Mouse (Mus musculus): Measurements from ENCODE around the gene Diras1. TPM values are rescaled to one million over a fixed set of nuclear protein-coding genes. Genes with fewer than 3 reads are reported as not detected.
A peak's percentile ranks its signal among the peaks of the same experiment; 100 is the strongest.
"Not testable (repeated sequence)": the region's sequence is repeated elsewhere in the genome, so short reads cannot be mapped to it uniquely, and the experiment has no call there.

Diras1 gene
- polyA plus RNA-seq, 1 experiment from 2014 or later = 13.4 TPM

DNA sequence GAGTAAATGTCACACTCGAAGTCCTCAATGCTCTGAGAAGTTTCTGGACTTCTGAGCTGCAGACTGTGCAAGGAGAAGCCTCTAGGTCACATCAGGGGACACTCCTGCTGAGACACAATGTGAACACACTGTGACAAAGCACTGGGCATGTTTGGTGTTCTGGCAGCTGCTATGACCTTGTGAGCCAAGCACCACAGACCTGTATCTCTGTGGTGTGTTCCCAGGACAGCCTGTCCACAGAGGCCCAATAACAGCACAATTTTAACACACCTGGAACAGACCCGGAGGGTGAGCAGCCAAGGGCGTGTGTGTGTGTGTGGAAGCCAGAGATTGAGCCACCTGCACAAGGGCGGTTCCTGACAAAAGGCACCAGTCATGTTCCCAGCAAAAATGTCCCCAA lies 30.8 kb downstream of the Diras1 start:
- Histone ChIP-seq H3K27me3 (peaks cover 33% of the 10 kb centered on the region; the same call in 1 of the 2 replicates), H3K9me3 (replicated peaks) (no peaks in the 10 kb centered on the region), H3K4me1 (peaks cover 11% of the 10 kb centered on the region), H3K4me3 (no peak overlapping the region), H3K4me2 (peak overlapping the region; percentile 32; the same call in 1 of the 2 replicates), H3K36me3 (ENCODE audit: poor library complexity, severe bottlenecking) (no peaks in the 10 kb centered on the region), H3K9ac (no peak overlapping the region), H3K27ac (no peak overlapping the region)
- ATAC-seq = no peak
- WGBS = 61% methylated on average over 4 of the region's 4 CpGs

DNA sequence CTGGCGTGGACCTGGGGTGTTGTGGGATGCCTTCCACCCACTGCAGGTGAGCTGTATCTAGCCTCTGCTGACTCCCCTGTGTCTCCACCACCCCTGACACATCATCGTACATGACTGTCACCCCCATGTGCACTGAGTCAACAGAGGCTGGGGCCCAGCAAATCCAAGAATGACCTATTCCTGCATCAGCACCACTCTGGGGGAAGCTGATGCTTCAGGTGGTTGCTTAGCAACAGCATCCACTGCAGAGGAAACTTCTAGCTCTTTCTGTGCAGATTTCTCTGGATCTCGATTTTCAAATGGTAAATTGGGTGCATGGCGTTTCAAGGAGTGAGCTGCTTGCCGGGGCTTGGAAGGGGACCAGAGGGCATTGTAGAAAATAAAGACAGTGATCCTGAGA lies 32.2 kb downstream of the Diras1 start:
- Histone ChIP-seq H3K36me3 (ENCODE audit: poor library complexity, severe bottlenecking) (no peaks in the 10 kb centered on the region), H3K27ac (no peak overlapping the region), H3K9ac (0 out of 2 replicates have a peak overlapping the region, but pooled peaks have one; percentile 17), H3K4me3 (no peak overlapping the region), H3K9me3 (replicated peaks) (no peaks in the 10 kb centered on the region), H3K27me3 (peaks cover 44% of the 10 kb centered on the region), H3K4me2 (no peak overlapping the region), H3K4me1 (peaks cover 9% of the 10 kb centered on the region)
- WGBS = 56% methylated on average over 5 of the region's 5 CpGs
- ATAC-seq = no peak

DNA sequence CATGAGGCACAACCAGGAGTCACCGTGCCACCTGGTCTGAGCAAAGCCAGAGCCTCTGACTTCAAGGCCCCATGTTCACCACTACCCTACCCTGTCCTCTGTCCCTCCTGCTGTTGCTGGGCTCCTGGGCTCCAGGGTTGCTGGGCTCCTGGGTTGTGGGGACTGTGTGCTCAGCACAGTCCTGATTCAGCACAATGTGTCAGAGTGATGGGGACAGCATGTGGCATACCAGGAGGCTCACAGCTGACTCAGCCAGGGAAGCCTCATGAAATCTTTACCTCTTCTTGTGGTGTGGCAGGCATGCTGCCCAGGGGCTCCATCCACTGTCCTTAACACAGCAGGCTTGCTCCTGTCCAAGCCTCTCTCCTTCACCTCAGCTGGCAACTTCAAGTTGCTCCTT lies 33.5 kb downstream of the Diras1 start:
- Histone ChIP-seq H3K9me3 (replicated peaks) (no peaks in the 10 kb centered on the region), H3K36me3 (ENCODE audit: poor library complexity, severe bottlenecking) (no peaks in the 10 kb centered on the region), H3K27me3 (peaks cover 41% of the 10 kb centered on the region), H3K4me2 (no peak overlapping the region), H3K4me3 (no peak overlapping the region), H3K4me1 (peaks cover 7% of the 10 kb centered on the region; the same call in 1 of the 2 replicates), H3K27ac (no peak overlapping the region), H3K9ac (peak overlapping the region; percentile 26; the same call in 1 of the 2 replicates)
- no peak for ATAC-seq
- WGBS = 94% methylated on average over 1 of the region's 1 CpGs

DNA sequence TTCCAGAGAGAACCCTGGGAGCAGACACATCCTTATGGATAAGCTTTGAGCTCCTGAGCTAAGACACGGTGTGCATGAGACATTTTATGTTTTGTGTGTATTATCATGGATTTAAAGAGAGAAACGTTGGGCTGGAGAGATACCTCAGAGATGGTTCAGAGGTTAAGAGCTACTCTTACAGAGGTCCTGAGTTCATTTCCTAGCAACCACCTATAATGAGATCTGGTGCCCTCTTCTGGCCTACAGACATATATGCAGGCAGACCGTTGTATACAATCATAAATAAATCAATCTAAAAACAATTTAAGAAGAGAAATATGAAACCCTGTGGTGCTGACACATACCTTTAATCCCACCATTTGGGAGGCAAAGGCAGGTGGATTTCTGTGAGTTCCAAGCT lies 34.5 kb downstream of the Diras1 start:
- Histone ChIP-seq H3K9me3 (replicated peaks) (no peaks in the 10 kb centered on the region), H3K4me3 (no peak overlapping the region), H3K4me2 (no peak overlapping the region), H3K27ac (no peak overlapping the region), H3K36me3 (ENCODE audit: poor library complexity, severe bottlenecking) (no peaks in the 10 kb centered on the region), H3K27me3 (peaks cover 48% of the 10 kb centered on the region), H3K4me1 (peaks cover 7% of the 10 kb centered on the region; the same call in 1 of the 2 replicates), H3K9ac (no peak overlapping the region)
- ATAC-seq = no peak
- WGBS = 14% methylated on average over 3 of the region's 3 CpGs

DNA sequence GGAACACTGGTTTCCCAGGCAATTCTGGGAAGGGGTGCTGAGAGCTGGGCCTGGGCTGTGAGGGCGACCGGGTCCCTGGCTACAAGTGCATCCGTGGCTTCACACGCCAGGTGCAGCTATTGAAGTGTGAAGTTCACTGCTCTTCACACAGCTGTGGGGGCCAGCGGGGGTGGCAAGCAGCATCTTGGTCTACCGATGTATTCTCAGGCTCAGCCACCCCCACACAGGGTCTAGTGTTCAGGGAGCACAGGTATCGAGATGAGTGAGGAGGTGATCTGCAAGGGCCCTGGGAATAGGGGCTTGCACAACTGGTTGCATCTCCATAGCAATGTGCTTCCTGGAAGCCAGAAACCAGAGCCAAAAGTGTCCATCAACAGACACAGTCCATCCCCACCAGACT lies 35.1 kb downstream of the Diras1 start:
- Histone ChIP-seq H3K4me2 (no peak overlapping the region), H3K27me3 (peaks cover 54% of the 10 kb centered on the region), H3K4me3 (no peak overlapping the region), H3K9me3 (replicated peaks) (no peaks in the 10 kb centered on the region), H3K36me3 (ENCODE audit: poor library complexity, severe bottlenecking) (no peaks in the 10 kb centered on the region), H3K27ac (no peak overlapping the region), H3K9ac (no peak overlapping the region), H3K4me1 (peaks cover 13% of the 10 kb centered on the region)
- no peak for ATAC-seq
- WGBS = 69% methylated on average over 7 of the region's 7 CpGs

DNA sequence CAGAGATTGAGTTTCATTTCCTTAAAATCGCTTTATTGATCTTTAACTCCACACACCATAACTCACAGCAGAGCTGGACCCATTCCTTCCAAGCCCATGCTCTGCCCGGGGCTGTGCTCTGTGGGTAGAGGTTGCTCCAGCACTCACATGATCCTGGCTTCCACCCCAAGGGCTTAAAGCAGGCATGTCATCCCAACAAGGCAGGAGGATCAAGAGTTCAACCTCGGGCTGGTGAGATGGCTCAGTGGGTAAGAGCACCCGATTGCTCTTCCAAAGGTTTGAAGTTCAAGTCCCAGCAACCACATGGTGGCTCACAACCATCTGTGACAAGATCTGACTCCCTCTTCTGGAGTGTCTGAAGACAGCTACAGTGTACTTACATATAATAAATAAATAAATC lies 35.6 kb downstream of the Diras1 start:
- Histone ChIP-seq H3K4me1 (peaks cover 14% of the 10 kb centered on the region), H3K27me3 (peaks cover 59% of the 10 kb centered on the region)
- not testable (repeated sequence) for H3K9me3 ChIP-seq (replicated peaks); ATAC-seq; H3K27ac ChIP-seq; H3K4me3 ChIP-seq; H3K9ac ChIP-seq; H3K36me3 ChIP-seq (ENCODE audit: poor library complexity, severe bottlenecking); H3K4me2 ChIP-seq
- WGBS = 68% methylated on average over 4 of the region's 4 CpGs

DNA sequence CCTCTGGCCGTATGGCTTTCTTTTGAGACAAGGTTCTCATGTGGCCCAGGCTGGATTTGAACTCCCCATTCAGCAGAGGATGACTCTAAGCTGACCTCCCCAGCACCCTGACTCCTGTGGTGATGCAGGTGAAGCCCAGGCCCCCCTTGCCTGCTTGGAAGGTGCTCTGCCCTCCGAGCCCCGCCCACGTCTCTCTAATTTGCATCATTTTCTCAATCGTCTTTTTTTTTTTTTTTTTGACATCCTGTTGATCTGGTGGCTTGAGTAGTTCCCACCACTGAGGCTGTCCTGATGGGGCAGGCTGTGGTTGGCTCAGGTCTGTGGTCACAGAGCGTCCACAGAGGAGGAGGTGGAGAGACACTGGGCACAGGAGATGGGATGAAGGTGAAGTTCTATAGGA lies 36.0 kb downstream of the Diras1 start:
- Histone ChIP-seq H3K4me1 (peaks cover 14% of the 10 kb centered on the region), H3K36me3 (ENCODE audit: poor library complexity, severe bottlenecking) (no peaks in the 10 kb centered on the region), H3K4me2 (no peak overlapping the region), H3K27ac (no peak overlapping the region), H3K27me3 (peaks cover 59% of the 10 kb centered on the region), H3K4me3 (no peak overlapping the region), H3K9ac (no peak overlapping the region), H3K9me3 (replicated peaks) (no peaks in the 10 kb centered on the region)
- ATAC-seq = no peak
- 58% methylated on average over 6 of the region's 6 CpGs for WGBS

DNA sequence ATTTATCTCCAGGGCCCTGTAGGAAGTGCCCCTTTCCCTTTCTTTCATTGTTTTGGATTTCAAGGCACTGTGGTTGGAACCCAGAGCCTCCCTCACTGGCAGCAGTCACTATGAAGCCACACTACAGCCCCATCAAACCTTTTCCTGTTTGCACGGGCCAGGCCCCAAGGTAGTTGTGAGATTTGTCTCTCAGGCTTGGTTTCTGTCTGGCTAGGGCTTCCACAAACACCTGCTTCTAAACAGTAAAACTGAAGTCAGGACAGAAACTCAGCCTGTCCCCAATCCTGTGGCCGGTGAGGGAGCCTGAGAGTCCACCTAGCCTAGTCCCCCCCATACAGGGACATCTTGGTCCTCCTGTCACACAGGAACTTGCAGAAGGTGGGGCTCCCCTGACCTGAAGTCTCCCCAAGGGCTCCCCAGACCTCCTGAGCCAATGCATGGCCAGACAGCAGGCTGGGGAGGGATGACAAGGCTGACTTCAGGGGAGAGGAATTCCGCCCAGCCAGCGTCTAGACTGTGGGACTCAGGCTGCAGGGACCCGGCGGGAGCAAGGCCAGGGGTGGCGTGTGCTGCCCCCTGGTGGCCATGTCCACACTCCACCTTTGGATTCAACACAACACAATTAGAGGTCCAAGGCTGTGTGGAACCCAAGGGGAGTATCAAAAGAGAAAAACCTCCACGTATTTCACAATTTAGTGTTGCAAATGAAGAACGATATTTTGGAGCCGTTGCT lies 37.6 kb downstream of the Diras1 start:
- Histone ChIP-seq H3K27ac (no peak overlapping the region), H3K4me1 (peaks cover 11% of the 10 kb centered on the region), H3K9me3 (replicated peaks) (no peaks in the 10 kb centered on the region), H3K9ac (no peak overlapping the region), H3K4me3 (no peak overlapping the region), H3K4me2 (no peak overlapping the region), H3K36me3 (ENCODE audit: poor library complexity, severe bottlenecking) (no peaks in the 10 kb centered on the region), H3K27me3 (peaks cover 61% of the 10 kb centered on the region)
- peak; percentile 87 for ATAC-seq
- 10% methylated on average over 10 of the region's 10 CpGs for WGBS

DNA sequence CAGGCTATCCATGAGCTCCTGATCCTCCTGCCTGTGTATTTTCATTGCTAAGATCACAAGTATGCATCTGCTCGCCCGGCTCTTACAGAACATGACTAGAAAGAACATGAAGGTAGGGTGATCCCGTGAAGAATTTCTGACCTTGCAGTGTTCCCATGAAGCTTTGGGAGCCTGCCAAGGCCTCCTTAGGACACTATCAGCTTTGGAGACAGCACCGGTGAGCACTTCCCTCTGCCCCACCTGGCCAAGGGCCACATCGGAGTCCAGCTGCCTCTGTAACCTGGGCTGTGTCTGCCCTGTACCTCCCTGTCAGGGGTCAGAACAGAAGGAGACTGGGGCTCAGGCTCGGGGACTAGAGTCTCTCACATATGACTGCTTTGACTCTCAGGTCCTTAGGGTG lies 38.7 kb downstream of the Diras1 start:
- no peak overlapping the region for H3K4me2 ChIP-seq
- peaks cover 62% of the 10 kb centered on the region for H3K27me3 ChIP-seq
- no peak overlapping the region for H3K4me3 ChIP-seq
- no peak overlapping the region for H3K27ac ChIP-seq
- no peaks in the 10 kb centered on the region for H3K36me3 ChIP-seq (ENCODE audit: poor library complexity, severe bottlenecking)
- no peaks in the 10 kb centered on the region for H3K9me3 ChIP-seq (replicated peaks)
- H3K9ac ChIP-seq = no peak overlapping the region
- 75% methylated on average over 6 of the region's 6 CpGs for WGBS
- peaks cover 11% of the 10 kb centered on the region for H3K4me1 ChIP-seq
- no peak for ATAC-seq

DNA sequence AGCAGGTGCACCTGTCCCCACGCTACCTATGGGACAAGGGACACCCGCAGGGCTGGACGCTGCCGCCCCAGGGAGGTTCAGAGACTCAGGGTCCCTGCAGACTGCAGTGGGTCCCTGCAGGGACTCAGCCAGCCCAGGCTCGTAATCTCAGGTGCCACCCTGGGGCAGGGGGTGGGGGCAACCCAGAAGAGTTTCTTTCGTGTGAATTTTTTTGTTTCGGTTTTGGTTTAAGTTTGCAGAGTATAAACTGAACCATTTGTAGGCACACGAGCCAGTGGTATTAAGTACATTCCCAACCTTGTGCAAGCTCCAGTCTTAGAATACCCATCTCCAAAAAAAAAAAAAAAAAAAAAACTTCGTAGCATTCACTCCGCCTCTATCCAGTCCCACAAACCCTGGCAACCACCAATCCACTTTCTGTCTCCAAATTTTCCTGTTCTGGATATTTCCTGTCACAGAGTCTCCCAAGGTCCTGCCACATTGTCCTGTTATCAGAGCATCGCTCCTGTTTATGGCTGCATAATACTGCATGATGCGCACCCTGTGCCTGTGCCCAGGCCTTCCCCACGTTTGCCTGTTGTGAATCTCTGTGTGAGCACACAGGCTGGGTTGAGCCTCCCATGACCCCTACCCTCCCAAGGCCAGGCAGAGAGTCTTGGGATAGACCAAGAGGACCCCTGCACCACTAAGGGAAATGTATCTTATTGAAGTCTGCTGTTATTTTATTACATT lies 39.3 kb downstream of the Diras1 start:
- Histone ChIP-seq H3K9me3 (replicated peaks) (no peaks in the 10 kb centered on the region), H3K27ac (no peak overlapping the region), H3K9ac (0 out of 2 replicates have a peak overlapping the region, but pooled peaks have one; percentile 40), H3K4me2 (peak overlapping the region; percentile 10), H3K36me3 (ENCODE audit: poor library complexity, severe bottlenecking) (no peaks in the 10 kb centered on the region), H3K27me3 (peaks cover 62% of the 10 kb centered on the region), H3K4me1 (peaks cover 11% of the 10 kb centered on the region), H3K4me3 (peak overlapping the region; percentile 1; the same call in 1 of the 2 replicates)
- WGBS = 34% methylated on average over 13 of the region's 13 CpGs
- no peak for ATAC-seq

DNA sequence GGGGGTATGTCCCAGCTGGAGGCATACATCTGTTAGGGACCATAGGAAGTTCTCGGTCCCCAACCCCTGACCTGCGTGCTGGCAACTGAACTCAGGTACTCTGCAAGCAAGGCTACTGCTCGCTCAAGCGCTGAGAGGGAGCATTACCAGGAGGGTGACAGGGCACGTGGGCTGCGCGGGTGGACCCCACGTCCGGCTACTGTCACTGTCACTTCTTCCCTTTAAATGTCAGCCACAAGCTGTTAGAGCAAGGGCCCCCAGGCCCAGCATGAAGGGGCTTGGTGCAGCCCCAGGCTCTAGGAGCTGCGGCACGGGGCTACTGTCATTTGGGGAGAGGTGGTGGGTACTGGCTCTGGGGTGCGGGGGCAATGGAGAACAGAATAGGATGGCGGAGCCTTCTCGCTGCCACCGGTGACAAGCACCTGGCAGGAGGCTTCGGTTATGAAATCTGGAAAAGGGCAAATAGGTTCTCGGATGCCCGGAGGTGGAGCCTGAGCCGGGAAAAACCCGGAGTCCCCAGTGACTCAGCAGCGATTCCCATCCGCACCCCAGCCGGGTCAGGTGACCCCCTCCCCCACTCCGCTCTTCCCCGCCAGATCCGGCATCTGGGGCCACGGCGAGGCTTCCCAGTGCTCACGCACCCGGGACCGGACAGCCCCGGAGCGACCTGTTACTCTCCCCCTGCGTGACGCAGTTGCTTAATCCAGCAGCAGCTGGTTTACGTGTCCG lies 40.1 kb downstream of the Diras1 start:
- ATAC-seq = no peak
- 7% methylated on average over 37 of the region's 37 CpGs for WGBS
- Histone ChIP-seq H3K9ac (peak overlapping the region; percentile 40; the same call in 1 of the 2 replicates), H3K9me3 (replicated peaks) (no peaks in the 10 kb centered on the region), H3K36me3 (ENCODE audit: poor library complexity, severe bottlenecking) (no peaks in the 10 kb centered on the region), H3K27ac (no peak overlapping the region), H3K4me2 (peak overlapping the region; percentile 10), H3K4me1 (peaks cover 11% of the 10 kb centered on the region), H3K27me3 (peaks cover 62% of the 10 kb centered on the region), H3K4me3 (peak overlapping the region; percentile 1; the same call in 1 of the 2 replicates)

DNA sequence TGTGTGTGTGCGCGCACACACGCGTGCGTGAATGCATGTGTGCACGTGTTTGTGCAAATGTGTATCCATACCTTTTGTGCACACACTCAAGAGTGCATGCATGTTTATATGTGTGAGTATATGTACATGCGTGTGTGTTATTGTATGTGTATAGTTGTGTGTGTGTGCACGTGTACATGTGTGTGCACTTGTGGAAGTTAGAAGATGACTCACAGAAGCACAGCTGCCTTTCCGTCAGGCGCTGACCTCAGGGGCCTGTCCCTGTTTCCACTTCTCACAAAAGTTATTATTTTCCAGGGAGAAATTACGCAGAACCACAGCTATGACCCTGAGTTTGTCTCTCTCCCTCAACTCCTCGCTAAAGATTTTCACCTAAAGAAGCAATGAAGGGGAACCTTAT lies 41.2 kb downstream of the Diras1 start:
- 92% methylated on average over 12 of the region's 12 CpGs for WGBS
- no peak overlapping the region for H3K27ac ChIP-seq
- H3K4me2 ChIP-seq = no peak overlapping the region
- no peak overlapping the region for H3K9ac ChIP-seq
- H3K4me1 ChIP-seq = peaks cover 11% of the 10 kb centered on the region
- ATAC-seq = no peak
- H3K9me3 ChIP-seq (replicated peaks) = no peaks in the 10 kb centered on the region
- peaks cover 57% of the 10 kb centered on the region for H3K27me3 ChIP-seq
- no peaks in the 10 kb centered on the region for H3K36me3 ChIP-seq (ENCODE audit: poor library complexity, severe bottlenecking)
- H3K4me3 ChIP-seq = no peak overlapping the region
